Mouse (Mus musculus): ENCODE data around the gene St3gal3. TPM values are rescaled to one million over a fixed set of nuclear protein-coding genes. Genes with fewer than 3 reads are reported as not detected.

The St3gal3 gene
- polyA plus RNA-seq, 1 experiment, result 36.9 TPM

DNA sequence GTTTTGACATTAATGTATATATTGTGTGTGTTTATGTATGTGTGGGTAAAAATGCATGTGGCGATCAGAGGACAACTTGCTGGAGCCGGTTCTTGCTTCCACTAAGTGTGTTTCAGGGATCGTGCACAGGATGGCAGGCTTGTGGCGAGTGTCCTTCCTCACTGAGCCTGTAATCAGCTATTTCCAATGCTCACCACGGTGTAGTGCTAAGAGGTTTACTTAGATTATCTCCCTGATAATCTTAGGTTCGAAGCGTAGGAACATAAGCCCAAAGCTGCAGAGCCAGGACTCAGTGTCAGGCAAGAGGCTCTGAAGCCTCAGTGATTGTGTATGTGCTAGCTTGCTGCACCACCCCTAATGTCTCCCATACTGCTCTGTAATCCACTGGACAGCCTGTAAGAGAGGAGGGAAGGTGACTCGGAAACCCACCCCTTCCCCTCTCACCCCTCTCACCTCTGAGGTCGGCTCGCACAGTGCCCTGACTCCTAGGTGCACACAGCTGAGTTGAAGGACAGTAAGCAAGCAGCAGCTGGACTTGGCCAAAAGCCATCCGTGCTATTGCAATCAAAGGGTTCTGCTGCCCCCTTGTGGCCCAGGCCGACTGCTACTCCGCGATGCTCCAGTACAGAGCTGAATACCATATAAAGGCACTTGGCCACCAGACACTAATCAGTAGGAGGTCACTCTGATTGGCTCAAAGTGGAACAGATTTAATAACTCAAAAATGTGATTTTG, 51.3 kb downstream of the St3gal3 start:
- TF ChIP-seq CTCF (IDR thresholded peaks at IDR 0.05; ENCODE audit: borderline replicate concordance, extremely low read depth, insufficient read depth, insufficient read length) (peak; percentile 99), POLR2A (IDR thresholded peaks at IDR 0.05; ENCODE audit: borderline replicate concordance, extremely low read depth, insufficient read depth, insufficient read length, poor library complexity, severe bottlenecking) (no peak)
- DNase-seq (ENCODE audit: low read depth), result peak; percentile 95

DNA sequence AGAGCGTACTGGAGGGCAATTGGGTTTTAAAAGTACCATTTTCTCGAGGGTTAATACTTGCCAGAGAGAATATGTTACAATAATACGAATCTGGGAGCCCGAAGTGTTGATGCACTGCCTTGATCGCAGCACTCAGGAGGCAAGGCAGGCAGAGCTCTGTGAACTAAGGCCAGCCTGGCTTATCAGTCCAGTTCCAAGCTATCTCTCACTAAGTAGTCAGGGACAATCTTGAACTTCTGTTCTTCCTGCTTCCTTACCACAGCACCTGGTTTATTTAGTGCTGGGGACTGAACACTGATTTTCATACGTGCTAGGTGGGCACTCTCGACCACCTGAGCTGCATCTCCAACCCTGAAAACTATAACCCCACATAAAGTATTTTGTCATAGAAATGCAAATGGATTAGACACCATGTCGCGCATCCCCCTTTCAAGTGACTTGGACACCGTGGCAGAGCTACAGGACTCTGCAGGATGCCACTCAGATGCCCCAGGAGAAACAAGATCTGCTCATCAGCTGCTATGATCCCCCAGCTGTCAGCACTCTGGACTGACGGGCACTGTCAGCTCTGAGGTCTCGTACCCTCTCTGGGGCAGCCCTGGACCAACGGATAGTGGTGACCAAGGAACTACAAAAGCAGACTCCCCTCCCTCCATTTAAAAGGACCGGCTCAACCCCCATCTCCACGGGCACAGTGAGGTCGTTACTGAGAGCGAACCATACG, 52.9 kb downstream of the St3gal3 start:
- no peak for TF ChIP-seq POLR2A (IDR thresholded peaks at IDR 0.05; ENCODE audit: borderline replicate concordance, extremely low read depth, insufficient read depth, insufficient read length, poor library complexity, severe bottlenecking)
- TF ChIP-seq CTCF (IDR thresholded peaks at IDR 0.05; ENCODE audit: borderline replicate concordance, extremely low read depth, insufficient read depth, insufficient read length), result no peak
- no peak for DNase-seq (ENCODE audit: low read depth)

DNA sequence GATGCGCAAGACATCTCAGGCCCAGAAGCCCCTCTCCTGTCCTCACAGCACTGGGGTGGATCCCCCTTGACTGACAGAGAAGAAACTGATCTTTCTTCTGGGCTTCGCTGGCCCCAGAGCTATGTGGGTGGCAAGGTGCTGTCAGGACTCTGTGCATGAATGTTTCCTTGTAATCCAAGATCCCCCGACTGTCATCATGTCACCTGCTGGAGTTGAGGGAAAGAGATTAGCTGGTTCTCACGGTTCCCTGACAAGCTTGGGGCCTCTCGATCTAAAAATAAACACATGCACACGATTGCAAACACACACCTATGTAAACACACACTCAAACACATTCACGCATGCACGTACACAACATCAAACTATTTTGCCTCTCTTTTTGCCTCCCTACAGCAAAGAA, 54.2 kb downstream of the St3gal3 start:
- DNase-seq (ENCODE audit: low read depth), result no peak
- TF ChIP-seq POLR2A (IDR thresholded peaks at IDR 0.05; ENCODE audit: borderline replicate concordance, extremely low read depth, insufficient read depth, insufficient read length, poor library complexity, severe bottlenecking) (no peak), CTCF (IDR thresholded peaks at IDR 0.05; ENCODE audit: borderline replicate concordance, extremely low read depth, insufficient read depth, insufficient read length) (no peak)

DNA sequence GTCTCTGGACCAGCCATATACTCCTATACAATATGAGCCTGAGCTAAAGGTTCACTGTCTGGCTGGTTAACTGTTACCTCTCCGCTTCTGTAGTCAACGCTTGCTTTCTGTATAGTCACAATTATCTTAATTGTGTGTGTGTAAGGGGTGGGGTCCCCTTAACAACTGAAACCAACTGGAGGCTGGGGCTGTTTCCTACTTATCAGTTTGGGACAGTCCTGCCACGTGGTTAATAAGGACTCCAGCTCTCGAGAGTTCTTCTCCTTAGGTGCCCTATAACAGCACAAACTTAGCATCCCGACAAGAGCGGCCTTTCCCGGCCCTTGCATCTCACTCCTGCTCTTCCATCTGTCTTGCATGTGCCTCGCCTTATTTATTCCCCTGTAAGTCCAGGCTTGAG, 55.5 kb downstream of the St3gal3 start:
- DNase-seq (ENCODE audit: low read depth), result no peak
- TF ChIP-seq POLR2A (IDR thresholded peaks at IDR 0.05; ENCODE audit: borderline replicate concordance, extremely low read depth, insufficient read depth, insufficient read length, poor library complexity, severe bottlenecking), result no peak
- TF ChIP-seq CTCF (IDR thresholded peaks at IDR 0.05; ENCODE audit: borderline replicate concordance, extremely low read depth, insufficient read depth, insufficient read length), result no peak

DNA sequence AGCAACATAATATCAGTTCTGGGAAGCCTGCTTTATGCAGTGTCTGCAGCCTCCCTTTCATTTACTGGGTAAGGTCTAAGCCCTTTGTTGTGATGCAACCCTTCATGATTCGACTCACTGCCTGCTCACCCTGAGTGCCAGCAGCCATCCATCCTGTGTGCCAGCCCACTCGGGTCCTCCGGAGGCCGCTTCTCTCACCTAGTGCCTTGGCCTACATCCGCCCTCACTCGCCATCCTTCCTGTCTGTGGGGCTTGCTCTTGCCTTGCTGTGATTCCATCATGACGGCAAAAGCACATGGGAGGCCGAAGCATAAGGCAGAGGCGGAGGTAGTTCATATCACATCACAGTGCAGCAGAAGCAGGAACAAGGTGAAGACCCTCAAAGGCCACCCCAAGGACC, 56.1 kb downstream of the St3gal3 start:
- DNase-seq (ENCODE audit: low read depth), result no peak
- TF ChIP-seq POLR2A (IDR thresholded peaks at IDR 0.05; ENCODE audit: borderline replicate concordance, extremely low read depth, insufficient read depth, insufficient read length, poor library complexity, severe bottlenecking) (no peak), CTCF (IDR thresholded peaks at IDR 0.05; ENCODE audit: borderline replicate concordance, extremely low read depth, insufficient read depth, insufficient read length) (no peak)

DNA sequence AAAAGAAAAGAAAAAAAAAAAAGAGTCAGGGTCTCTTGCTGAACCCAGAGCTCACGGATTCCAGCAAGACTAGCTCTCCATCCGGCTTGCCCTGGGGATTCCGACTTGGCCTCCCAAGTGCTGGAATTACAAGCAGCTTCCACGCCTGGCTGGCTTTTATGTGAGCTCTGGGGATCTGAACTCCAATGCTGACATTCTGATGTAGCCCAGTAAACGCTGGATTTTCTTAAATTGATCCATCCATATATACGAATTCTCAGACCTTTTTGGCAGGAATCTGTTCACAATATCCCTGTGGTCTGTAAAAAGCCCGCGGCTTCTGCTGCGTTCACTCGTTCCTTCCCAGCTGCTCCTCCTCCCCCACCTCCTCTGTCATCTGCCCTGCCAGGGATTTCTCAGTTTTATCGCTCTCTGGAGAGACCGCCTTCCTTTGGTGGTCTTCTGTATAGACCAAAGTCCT, 57.4 kb downstream of the St3gal3 start:
- DNase-seq (ENCODE audit: low read depth), result no peak
- TF ChIP-seq POLR2A (IDR thresholded peaks at IDR 0.05; ENCODE audit: borderline replicate concordance, extremely low read depth, insufficient read depth, insufficient read length, poor library complexity, severe bottlenecking) (no peak), CTCF (IDR thresholded peaks at IDR 0.05; ENCODE audit: borderline replicate concordance, extremely low read depth, insufficient read depth, insufficient read length) (no peak)

DNA sequence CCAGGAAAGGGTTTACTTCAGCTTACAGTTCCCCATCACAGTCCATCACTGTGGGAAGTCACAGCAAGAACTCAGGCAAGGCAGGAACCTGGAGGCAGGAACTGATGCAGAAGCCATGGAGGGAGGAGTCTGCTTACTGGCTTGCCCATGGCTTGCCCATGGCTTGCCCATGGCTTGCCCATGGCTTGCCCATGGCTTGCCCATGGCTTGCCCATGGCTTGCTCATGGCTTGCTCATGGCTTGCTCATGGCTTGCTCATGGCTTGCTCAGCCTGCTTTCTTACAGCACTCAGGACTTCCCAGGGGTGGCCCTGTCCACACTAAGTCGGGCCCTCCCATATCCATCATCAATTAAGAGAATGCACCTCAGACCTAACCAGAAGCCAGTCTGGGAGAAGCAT, 58.1 kb downstream of the St3gal3 start:
- DNase-seq (ENCODE audit: low read depth), result no peak

DNA sequence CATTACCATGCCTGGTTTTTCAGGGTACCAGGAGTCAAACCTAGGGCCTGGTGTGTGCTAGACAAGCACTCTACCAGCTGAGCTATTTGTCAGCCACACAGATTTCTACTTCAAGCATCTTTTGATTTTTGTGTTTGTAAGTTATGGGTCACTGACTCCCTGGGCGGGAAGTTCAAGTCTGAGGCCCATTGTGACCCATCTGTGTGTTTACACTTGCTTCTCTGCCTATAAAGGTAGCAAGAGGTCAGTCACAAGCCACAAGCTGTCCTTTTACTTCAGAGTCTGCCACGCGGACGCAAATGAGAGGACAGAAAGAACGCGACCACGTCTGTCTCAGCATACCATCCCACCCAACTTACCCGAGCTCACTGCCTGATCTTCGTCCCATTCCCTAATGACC, 59.4 kb downstream of the St3gal3 start:
- TF ChIP-seq CTCF (IDR thresholded peaks at IDR 0.05; ENCODE audit: borderline replicate concordance, extremely low read depth, insufficient read depth, insufficient read length) (no peak), POLR2A (IDR thresholded peaks at IDR 0.05; ENCODE audit: borderline replicate concordance, extremely low read depth, insufficient read depth, insufficient read length, poor library complexity, severe bottlenecking) (no peak)

More for the DNA sequence above, 58.1 kb downstream of the St3gal3 start:
- no peak for TF ChIP-seq CTCF (IDR thresholded peaks at IDR 0.05; ENCODE audit: borderline replicate concordance, extremely low read depth, insufficient read depth, insufficient read length)
- TF ChIP-seq POLR2A (IDR thresholded peaks at IDR 0.05; ENCODE audit: borderline replicate concordance, extremely low read depth, insufficient read depth, insufficient read length, poor library complexity, severe bottlenecking), result no peak

DNA sequence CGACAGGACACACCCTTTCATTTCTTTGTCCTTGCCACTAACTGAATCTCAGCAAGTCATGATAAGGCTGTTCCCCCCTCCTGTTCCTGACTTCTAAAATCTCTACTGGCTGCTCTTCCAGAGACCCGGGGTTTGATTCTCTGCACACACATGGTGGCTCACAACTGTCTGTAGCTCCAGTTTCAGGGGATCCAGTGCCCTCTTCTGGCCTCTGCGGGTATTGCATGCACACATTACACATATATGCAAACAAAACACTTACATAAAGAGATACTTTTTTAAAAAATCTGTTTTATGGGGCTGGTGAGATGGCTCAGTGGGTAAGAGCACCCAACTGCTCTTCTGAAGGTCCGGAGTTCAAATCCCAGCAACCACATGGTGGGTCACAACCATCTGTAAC, 60.5 kb downstream of the St3gal3 start:
- DNase-seq (ENCODE audit: low read depth), result no peak
- TF ChIP-seq CTCF (IDR thresholded peaks at IDR 0.05; ENCODE audit: borderline replicate concordance, extremely low read depth, insufficient read depth, insufficient read length) (peak; percentile 27; the same call in 1 of the 2 replicates), POLR2A (IDR thresholded peaks at IDR 0.05; ENCODE audit: borderline replicate concordance, extremely low read depth, insufficient read depth, insufficient read length, poor library complexity, severe bottlenecking) (no peak)

More for the DNA sequence above, 59.4 kb downstream of the St3gal3 start:
- DNase-seq (ENCODE audit: low read depth), result no peak

DNA sequence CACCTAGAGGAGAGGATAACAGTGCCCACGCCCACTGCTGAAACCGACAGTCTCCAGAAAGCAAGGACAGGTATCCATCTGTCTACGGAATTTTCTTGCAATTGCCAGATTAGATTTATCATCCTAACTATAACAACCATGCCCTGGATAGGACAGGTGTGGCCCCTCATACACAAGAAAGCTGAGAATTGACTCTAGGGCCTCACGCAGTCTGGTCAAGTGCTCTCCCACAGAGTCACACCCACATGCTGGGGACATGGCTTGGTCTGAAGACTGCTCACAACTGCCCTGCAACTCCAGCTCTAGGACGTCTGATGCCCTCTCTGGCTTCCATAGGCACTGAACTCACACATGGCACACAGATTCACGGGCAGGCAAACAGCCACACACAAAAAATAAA, 61.6 kb downstream of the St3gal3 start:
- TF ChIP-seq CTCF (IDR thresholded peaks at IDR 0.05; ENCODE audit: borderline replicate concordance, extremely low read depth, insufficient read depth, insufficient read length) (no peak), POLR2A (IDR thresholded peaks at IDR 0.05; ENCODE audit: borderline replicate concordance, extremely low read depth, insufficient read depth, insufficient read length, poor library complexity, severe bottlenecking) (no peak)
- DNase-seq (ENCODE audit: low read depth), result no peak

DNA sequence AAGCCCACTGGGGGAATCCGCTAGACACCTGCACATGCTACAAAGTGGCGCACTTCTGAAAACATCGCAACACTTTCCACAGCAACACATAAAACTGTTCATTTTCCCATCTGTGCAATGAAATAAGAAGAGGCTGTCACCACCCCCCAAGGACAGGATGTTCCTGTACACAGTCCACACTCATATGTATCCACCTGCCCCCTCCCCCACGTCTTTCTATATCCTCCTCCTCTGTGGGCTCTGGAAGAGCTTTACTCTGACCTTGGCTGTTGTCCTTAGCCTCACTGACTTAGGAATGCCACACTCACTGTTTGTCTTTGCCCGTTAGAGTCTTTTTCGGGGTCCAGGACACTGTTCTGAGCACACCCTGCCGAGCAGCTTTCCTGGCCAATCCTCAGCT, 62.8 kb downstream of the St3gal3 start:
- TF ChIP-seq POLR2A (IDR thresholded peaks at IDR 0.05; ENCODE audit: borderline replicate concordance, extremely low read depth, insufficient read depth, insufficient read length, poor library complexity, severe bottlenecking) (no peak), CTCF (IDR thresholded peaks at IDR 0.05; ENCODE audit: borderline replicate concordance, extremely low read depth, insufficient read depth, insufficient read length) (no peak)
- DNase-seq (ENCODE audit: low read depth), result no peak

Data from brain, embryonic 14.5 days (tissue).